Mouse (Mus musculus): Measurements from ENCODE around the gene Myo6.

Myo6 gene

DNA sequence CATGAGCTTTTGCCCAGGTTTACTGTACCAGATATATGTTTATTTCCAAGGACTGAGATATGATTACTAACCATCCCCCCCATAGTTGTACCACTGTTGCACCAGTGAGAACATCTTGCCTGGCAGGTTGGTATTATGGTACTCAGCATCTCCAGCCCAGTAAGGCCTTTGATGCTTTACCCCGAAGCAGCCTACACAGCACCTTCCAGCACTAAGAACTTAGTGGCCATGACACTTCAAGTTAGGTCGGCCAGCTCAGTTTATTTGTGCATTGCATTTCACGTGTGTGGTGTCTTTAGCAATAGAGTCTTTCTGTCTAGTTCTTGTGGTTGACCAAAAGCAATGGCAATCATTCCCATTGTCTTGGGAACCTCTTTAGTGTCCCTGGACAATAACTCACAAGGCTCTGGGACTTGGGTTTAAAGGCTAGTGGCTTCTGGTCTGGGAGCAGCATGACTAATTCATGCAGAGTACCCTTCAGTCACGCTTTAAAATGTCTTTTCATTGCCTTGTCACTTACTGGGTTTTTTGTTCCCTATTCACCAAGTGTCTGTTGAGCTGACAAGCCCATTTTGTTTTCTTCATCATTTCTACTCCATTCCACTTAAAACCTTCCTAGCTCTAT lies 69.1 kb downstream of the Myo6 start:
- no peak for DNase-seq (ENCODE audit: low spot score in 2 of 2)

DNA sequence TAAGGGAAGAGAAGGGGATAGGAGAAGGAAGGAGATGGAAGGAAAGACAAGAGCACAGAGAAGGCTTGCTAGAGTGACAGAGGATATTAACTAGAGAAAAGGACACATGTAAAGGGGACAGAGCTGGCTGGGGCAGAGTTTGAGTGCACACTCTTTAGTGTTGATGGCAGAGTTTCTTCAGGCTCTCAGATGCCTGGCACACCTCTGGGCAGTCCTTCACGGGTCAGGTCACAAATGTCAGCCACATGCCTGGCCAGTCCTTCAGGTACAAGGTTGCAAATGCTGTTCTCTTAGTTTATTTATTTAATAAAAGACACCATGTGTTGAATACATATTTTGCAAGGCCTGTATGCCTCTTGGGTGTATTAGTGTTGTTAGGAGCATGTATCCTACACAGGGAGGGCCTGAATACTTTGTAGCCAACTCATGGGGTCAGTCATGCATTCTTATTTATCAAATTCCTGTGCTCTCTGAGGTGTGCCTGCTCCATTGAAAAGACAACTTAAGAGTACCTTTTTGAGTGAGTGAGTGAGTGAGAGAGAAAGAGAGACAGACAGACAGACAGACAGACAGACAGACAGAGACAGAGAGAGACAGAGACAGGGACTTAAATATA lies 72.5 kb downstream of the Myo6 start:
- no peak for DNase-seq (ENCODE audit: low spot score in 2 of 2)

DNA sequence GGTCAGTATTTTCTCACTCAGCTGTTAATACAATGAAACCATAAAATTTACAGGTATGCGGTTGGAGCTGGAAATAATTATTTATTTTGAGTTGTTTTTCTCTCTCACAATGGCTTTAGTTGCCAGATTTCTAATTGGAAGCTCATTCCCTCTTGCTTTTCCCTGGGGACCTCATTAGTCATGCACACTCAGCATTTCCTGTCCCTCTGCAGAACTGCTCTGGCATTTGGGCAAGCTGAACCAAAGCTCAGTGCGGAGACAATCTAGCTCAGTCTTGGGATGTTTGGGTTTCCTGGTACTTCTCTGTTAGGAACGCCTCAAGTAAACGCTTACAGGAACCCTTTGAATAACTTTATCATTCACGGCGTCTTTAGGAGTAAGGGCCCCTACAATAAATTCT lies 76.9 kb downstream of the Myo6 start:
- no peak for DNase-seq (ENCODE audit: low spot score in 2 of 2)

DNA sequence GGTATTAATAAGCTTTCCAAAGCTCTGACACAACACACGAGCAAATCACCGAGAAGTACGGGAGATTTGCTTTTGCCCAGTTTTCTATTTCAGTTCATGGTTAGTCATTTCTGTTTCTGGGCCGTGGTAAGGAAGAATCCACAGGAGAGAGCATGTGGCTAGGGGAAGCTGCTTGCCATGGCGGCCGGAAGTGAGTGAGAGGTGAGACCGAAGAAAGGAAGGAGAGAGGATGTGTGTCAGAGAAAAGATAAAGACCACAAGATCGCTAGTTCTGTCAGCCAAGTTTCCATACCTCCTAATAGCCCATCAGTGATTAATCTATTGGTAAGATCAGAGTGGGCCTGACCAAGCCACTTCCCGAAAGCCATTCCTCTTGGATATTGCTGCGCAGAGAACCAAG lies 87.3 kb downstream of the Myo6 start:
- DNase-seq (ENCODE audit: low spot score in 2 of 2): no peak

DNA sequence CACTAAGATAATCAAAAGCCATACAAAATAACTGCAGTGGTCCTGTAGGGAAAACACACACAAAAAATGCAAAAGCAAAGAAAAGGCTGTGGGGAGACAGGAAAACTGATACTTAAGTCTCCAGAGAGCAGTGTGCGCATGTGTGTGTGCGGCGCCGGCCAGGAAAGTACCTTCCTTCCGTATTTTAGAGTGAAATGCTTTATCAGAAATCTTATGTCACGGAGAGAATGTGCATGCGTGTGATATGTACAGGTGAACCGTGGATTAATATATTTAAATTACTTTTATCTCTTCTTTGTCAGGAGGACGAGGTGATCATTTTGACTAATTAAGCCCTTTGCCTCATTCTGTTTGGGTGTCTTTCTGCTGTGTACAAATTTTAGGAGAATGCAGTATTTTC lies 88.4 kb downstream of the Myo6 start:
- DNase-seq (ENCODE audit: low spot score in 2 of 2): no peak

DNA sequence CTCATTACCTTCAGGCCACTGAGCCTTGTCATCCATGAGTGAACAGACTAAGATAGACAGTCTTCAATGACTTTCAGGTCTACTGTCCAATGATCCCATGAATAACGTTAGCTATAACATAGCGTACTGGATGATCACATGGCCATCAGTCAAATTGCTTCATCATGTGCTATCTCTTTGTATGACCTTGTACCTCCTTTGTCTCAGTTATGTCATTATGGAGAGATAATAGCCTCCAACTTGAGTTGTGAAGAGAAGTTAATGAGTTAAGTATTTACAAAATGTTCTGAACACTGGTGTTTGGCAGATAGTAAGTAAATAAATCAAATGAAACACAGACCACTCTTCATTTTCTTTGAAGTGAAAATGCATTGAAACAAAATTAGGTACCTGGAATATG lies 91.7 kb downstream of the Myo6 start:
- no peak for DNase-seq (ENCODE audit: low spot score in 2 of 2)

DNA sequence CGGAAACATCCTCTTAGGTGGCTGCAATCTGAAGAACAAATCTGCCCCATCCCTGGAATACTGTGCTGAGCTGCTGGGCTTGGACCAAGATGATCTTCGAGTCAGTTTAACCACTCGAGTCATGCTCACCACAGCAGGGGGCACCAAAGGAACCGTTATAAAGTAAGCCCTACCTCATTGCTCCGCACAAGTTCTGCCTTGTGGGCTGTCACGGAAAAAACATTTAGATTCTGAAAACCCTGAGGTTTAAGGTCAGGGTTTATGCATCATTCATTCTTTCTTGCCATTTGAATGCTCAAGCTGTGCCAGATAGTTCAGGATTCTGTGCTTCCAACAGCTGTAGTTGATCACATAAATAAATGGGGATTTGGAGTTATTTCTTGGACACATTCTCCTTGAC lies 93.6 kb downstream of the Myo6 start:
- no peak for DNase-seq (ENCODE audit: low spot score in 2 of 2)

DNA sequence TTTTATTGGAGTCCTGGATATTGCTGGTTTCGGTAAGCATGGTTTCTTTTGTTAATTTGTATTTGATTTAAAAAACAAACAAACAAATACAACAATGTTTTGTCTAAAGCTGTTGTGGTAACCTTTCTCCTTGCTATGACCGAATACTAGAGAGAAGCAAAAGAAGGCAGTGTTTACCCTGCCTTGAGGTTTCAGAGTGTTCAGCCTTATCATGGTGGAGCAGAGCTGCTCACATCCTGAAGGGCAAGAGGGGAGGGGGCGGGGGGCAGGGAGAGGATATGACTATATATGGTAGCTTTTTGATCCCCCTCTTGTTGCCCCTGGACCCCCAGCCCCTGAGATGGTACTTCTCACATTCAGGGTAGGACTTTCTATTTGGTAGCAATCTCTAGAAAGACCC lies 96.1 kb downstream of the Myo6 start:
- DNase-seq (ENCODE audit: low spot score in 2 of 2): no peak

DNA sequence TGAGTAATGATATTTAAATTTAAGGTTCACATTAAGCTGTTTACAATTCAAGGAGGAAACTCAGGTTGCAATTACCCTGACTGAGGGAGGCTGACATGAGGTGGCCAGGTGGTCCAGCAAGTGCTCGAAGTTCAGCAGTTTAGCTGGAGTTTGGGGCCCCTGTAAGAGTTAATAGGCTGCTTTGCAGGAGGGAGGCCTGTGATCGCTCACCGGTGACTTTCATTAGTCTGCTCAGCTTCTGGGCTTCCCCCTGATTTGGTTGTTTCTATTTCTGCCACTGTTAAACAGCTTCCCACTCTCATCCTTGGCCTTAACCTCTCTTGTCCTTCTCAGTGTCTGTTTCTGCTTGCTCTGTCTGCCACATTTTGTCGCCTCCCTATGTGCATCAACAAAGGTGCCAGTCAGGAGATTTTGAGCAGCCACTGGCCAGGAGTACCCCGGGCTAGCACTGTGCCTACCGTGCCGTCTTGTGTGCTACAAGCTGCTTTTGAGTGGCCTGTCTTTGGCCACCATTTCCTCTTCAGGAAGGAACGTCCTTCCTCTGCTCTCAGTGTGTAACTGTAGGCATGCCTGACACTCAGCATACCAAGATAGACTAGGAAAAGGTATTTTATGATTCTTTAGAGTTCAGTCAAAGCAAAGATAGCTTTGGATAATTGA lies 97.7 kb downstream of the Myo6 start:
- no peak for DNase-seq (ENCODE audit: low spot score in 2 of 2)

DNA sequence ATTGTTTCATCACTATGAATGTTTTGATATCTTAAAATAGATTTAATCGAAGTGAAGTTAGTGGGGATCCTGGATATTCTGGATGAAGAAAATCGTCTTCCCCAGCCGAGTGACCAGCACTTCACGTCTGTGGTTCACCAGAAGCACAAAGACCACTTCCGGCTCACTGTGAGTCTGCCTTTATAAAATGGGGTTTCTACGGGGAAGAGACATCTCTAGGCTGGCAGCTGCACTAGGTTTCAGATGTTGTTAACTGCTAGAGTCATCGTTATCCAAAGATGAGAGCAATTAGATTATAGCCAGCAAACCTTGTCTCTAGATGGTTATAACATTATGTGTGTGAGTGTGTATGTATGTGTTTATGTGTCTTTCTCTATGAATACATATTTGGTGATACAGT lies 101.3 kb downstream of the Myo6 start:
- no peak for DNase-seq (ENCODE audit: low spot score in 2 of 2)

DNA sequence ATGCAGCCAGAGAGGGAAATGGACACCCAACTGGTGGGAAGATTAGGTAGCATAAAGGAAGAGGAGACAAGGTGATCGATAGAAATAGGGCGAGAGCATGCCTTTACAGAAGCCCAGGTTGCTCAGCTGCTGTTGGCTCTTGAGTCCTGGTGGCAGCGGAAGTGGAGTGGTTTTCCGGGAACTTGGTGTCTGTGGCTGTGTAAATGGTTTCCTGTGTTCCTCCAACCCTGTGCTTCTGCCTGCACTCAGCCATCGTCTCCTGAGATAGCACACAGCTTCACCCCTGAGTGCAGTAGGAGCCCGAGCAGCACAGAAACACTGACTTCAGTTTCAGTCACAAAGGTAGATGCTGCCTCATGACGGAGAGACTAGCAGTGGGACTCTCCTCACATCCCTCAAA lies 101.7 kb downstream of the Myo6 start:
- DNase-seq (ENCODE audit: low spot score in 2 of 2): no peak

DNA sequence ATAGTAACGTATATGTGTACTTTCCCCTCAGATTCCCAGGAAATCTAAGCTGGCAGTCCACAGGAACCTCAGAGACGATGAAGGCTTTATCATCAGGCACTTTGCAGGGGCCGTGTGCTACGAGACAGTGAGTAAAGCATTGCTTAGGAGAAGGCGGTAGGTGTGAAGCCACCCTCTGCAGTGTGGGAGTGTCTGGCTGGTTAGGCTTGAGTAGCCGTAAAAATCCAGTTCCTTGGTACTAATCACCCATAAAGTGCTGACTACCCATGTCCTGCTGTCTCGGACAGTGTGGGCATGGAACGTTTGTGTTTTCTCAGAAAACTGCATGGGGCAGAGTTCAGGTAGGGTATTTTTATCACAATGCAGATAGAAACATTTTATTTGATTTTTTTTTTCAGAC lies 104.8 kb downstream of the Myo6 start:
- DNase-seq (ENCODE audit: low spot score in 2 of 2): no peak

DNA sequence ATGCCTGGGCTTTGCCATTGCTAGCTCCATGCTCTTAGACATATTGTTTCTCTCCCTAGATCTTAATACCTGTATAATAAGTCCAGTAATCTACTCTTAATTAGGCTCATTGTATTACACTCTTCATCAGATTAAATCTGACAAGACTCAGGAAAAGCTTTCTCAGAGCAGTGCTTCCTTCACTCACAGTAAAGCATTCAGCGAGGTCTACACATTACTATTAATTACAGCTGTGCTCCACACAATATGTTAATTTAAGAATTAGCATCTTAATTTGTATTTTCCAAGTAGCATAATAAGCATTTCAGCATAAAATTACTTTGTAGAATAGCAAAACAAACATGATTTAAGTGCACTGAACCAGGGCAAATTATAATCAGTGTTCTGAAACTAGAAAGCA lies 108.1 kb downstream of the Myo6 start:
- no peak for DNase-seq (ENCODE audit: low spot score in 2 of 2)

DNA sequence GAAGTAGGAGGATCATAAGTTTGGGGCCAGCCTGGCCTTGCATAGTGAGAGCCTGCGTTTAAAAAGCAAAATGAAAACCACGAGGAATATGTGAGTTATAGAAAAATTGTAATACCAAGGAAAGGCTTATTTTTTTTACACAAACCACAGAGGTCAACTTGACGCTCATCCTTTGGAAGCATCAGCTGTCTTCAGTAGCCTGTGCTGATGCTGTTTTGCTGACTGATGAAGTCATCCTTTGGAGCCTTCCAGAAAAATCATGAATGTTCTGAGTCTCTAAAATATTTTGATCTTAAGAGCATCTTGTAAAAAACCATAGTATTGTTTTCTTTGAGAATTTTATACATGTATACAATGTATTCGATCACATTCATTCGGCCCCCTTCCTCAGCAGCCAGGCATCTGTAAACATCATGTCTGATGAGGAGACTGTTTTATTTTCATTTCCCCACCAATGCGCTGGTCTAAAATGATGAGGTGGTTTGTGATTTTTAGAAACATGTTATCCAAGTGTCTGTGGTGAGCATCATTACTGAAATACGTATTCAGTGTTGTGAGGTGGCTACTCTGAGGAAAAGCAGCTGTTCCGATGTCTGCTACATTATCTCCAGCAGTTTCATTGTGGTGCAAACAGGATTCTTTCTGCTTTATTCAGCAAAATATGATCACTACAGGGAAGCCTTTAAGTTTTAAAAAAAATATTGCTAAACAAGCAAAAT lies 110.4 kb downstream of the Myo6 start:
- no peak for DNase-seq (ENCODE audit: low spot score in 2 of 2)

DNA sequence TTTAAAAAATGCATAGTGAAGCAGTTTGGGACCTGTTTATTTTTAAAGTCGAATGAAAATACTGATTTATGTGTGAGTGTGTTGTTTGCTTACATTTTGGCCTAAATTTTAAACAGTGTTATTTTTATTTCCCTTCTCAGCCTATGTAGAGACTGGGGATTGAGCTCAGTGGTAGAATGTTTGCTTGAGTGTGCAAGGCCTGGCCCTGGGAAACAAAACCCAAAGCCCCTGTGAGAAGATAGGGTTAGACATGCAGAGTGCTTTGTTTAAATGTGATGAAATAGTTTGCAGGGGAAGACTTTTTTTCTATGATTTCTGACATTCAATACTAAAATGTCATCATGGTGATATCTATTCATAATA lies 110.9 kb downstream of the Myo6 start:
- no peak for DNase-seq (ENCODE audit: low spot score in 2 of 2)

DNA sequence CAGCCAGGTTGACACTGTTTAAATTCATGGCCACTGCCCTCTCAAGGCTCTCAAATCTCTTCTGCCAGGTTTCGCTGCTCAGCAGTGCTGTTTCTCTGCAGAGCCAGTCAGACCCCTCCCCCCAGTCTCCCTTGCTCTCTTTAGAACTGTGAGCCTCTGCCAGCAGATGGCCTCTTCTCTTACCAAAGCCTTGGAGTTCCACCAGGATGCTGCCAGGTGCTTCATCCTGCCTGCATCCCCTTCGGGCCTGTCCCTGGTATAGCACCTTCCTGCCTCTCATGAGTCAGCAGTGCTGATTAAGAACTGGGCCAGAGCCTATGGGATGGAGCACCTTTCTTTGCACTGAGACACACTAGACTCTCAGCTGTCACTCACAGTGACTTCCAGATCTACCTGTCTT lies 112.3 kb downstream of the Myo6 start:
- DNase-seq (ENCODE audit: low spot score in 2 of 2): peak in 1 of 2 experiments; percentile 28

DNA sequence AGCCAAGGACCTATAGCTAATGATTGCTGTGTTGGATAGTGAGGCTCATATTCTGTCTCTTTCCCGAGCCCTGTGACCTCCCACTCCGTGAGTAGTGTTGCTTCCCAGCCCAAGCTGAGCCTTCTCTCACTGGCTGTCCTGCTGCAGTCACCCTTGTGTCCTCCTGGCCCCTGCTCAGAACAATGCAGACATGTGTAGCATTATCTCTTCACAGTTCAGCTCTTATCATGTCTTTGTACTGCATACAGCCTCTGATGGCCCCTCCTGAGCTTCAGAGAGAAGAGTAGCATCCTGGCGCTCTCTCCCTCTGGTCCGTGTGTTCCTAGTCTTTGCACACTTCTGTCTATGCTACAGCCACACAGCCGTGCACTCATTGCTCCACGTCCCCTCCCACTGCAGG lies 112.9 kb downstream of the Myo6 start:
- no peak for DNase-seq (ENCODE audit: low spot score in 2 of 2)

DNA sequence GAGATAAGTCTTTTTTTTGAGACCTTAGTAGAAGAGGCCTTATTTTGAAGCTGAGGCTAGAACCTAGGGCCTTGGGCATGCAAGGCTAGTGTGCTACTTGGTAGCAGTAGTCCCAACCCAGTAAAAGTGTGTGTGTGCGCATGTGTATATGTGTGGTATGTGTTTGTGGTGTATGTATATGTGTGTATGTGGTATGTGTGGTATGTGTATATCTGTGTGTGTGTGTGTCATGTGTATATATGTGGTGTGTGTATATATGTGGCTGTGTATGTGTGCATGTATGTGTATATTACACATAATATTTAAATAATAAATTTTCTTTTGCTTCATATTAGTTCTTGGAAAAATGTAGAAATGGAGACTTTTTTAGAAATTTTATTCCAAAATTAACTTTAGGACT lies 115.9 kb downstream of the Myo6 start:
- DNase-seq (ENCODE audit: low spot score in 2 of 2): no peak

DNA sequence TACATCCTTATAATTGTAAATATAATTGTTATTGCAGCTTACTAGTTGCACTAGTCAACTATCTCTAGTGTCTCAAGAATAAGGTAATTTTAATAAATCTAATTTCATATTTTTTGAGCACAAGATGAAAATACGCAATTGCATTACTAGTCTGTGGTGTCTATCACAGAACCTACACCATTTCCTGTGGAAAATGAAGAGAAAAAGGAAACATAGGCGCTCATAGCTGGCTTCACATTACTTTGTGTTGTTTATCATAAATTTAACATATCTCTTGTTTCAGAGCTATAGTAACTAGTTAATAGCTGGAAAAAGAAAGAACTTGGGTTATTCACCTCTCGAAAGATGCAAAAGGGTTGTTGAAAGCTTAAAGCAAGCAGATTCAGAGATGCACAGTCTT lies 117.6 kb downstream of the Myo6 start:
- DNase-seq (ENCODE audit: low spot score in 2 of 2): no peak

DNA sequence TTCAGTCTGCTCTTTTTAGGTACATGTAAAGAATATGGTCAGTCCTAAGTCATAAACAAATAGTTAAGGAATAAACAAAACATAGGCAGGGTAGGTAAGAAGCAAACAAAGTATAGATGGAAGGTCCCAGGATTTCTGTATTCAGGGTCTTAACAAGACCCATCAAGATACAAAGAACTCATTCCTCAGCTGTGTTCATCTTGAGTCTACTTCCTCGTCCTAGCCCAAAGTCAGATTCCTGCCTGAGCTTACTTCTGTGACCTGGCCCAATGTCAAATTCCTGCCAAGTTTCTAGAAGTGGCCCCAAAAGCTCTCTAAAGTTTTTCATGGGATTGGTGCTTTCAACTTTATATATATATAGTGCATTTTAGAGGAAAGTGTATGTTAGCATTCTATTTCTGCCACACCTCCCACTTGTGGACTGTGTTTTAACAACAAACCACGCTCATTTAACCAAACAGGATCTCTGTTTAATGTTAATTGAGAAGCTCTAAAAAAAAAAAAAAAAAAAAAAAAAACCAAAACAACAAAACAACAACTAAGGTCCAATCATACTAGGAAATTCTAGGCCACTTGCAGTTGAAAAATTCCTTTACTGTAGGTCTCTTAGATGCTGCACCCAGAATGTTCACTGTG lies 119.8 kb downstream of the Myo6 start:
- no peak for DNase-seq (ENCODE audit: low spot score in 2 of 2)

DNA sequence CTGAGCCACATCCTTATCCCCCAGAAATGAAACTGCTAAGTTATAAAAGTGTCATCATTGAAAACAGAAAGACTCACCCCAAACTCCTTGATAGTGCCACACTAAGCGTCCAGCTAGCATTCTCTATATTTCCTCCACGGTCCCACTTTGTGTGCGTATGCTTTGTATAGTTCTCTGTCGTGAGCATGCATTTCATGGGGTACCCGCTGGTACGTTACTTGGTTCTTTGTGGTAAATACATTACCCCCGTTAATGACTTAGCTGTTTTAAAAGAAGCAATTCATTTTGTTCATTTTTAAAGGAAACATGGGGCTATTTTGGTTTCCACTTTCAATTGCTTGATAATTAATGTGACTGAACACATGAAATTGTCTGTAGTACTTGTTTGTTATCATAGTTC lies 122.0 kb downstream of the Myo6 start:
- no peak for DNase-seq (ENCODE audit: low spot score in 2 of 2)

DNA sequence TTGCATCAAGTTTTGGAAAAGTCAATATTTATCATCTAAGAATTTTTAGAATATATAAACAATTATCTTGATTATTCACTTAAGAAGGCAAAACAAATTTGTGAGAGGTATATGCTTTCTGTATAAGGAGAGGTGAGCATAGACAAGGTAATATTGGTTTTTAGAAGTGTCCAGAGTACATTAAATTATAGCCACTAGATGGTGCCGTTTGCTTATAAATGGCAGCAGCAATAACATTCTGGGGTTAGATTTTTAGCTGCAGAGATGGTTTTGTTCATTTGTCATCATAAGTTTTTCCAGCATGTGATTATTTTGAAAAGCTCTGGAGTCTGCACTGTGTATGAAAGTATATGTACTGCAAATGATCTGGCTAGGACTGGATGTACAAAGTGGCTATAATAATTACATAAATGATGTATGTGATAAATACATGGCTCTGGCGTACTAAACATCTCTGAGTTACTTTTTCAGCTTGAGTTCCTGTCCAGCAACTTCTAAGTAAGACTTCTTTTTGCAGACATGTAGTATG lies 128.3 kb downstream of the Myo6 start:
- DNase-seq (ENCODE audit: low spot score in 2 of 2): no peak
